Mouse (Mus musculus) MEL (cell line): Measurements from ENCODE around the gene Gabra4. TPM values are rescaled to one million over a fixed set of nuclear protein-coding genes. Genes with fewer than 3 reads are reported as not detected.

Source experiments
- DNase-seq: peaks from one replicate; pipeline ENCODE4 v3.0.0; 2011; ENCODE audit warnings: low read depth, low spot score
- H3K27ac ChIP-seq: 2 replicates; pipeline ENCODE4 v1.5.1; 2012; ENCODE audit warnings: low read depth, mild to moderate bottlenecking, control low read depth, low read length, moderate library complexity; ENCODE audit not compliant: control insufficient read depth
- H3K27me3 ChIP-seq, 2 experiments: fragments of 150-350 bp in 1 of 2; sonication (generic) in 1 of 2; 2 replicates each; pipeline ENCODE4 v1.6.1; 2012; ENCODE audit warnings: low read length in 2 of 2, mild to moderate bottlenecking in 2 of 2, improper control_type of control experiment in 1 of 2, moderate library complexity in 1 of 2; ENCODE audit not compliant: insufficient read depth in 2 of 2, control insufficient read depth in 1 of 2
- H3K36me3 ChIP-seq, 2 experiments: 2 replicates each; pipeline ENCODE4 v1.6.1; 2012 to 2014; ENCODE audit warnings: low read length in 2 of 2, improper control_type of control experiment in 1 of 2, inconsistent platforms in 1 of 2, mild to moderate bottlenecking in 1 of 2; ENCODE audit not compliant: insufficient read depth in 2 of 2, control insufficient read depth in 1 of 2
- H3K4me1 ChIP-seq, 2 experiments: fragments of 150-350 bp in 1 of 2; sonication (generic) in 1 of 2; 2 replicates each; pipeline ENCODE4 v1.6.1; 2012; ENCODE audit warnings: low read length in 2 of 2, improper control_type of control experiment in 1 of 2, mild to moderate bottlenecking in 1 of 2; ENCODE audit not compliant: insufficient read depth in 2 of 2, control insufficient read depth in 1 of 2
- H3K4me3 ChIP-seq, 2 experiments: fragments of 150-350 bp in 1 of 2; sonication (generic) in 1 of 2; 2 replicates each; pipeline ENCODE4 v1.5.1; 2012; ENCODE audit warnings: low read depth in 2 of 2, low read length in 2 of 2, mild to moderate bottlenecking in 2 of 2, moderate library complexity in 2 of 2, control low read depth in 1 of 2, improper control_type of control experiment in 1 of 2; ENCODE audit not compliant: control insufficient read depth in 1 of 2, insufficient read depth in 1 of 2
- H3K79me2 ChIP-seq: 2 replicates; pipeline ENCODE4 v1.6.1; 2012; ENCODE audit warnings: mild to moderate bottlenecking, low read length, moderate library complexity; ENCODE audit not compliant: control insufficient read depth, poor library complexity, insufficient read depth
- H3K9ac ChIP-seq: 2 replicates; pipeline ENCODE4 v1.6.1; 2012; ENCODE audit warnings: low read depth, mild to moderate bottlenecking, control low read depth, low read length, moderate library complexity; ENCODE audit not compliant: control insufficient read depth, poor library complexity, severe bottlenecking
- H3K9me3 ChIP-seq: fragments of 150-350 bp; sonication (generic); replicated peaks from 2 replicates; pipeline ENCODE4 v1.6.1; 2012; ENCODE audit warnings: mild to moderate bottlenecking, low read length, improper control_type of control experiment, moderate library complexity; ENCODE audit not compliant: insufficient read depth
- CHD1 ChIP-seq: IDR thresholded peaks from 2 replicates; pipeline ENCODE4 v1.6.1; 2012; ENCODE audit warnings: low read depth, mild to moderate bottlenecking, inconsistent platforms, low read length, improper control_type of control experiment
- CTCF ChIP-seq, 3 experiments: IDR thresholded peaks in 2 of 3; conservative IDR thresholded peaks in 1 of 3; 2 replicates each; pipeline ENCODE4 v1.5.1; 2011 to 2012; ENCODE audit warnings: low read length in 3 of 3, low read depth in 2 of 3, mild to moderate bottlenecking in 2 of 3, improper control_type of control experiment in 1 of 3, inconsistent platforms in 1 of 3, mixed read lengths in 1 of 3, moderate library complexity in 1 of 3; ENCODE audit not compliant: control insufficient read depth in 1 of 3, insufficient read depth in 1 of 3, poor library complexity in 1 of 3, severe bottlenecking in 1 of 3
- E2F4 ChIP-seq: IDR thresholded peaks from 2 replicates; pipeline ENCODE4 v1.6.1; 2011; ENCODE audit warnings: low read depth, low read length, improper control_type of control experiment, borderline replicate concordance
- ETS1 ChIP-seq: IDR thresholded peaks from 2 replicates; pipeline ENCODE4 v1.6.1; 2012; ENCODE audit warnings: low read depth, mild to moderate bottlenecking, inconsistent platforms, low read length, improper control_type of control experiment, moderate library complexity
- GATA1 ChIP-seq: IDR thresholded peaks from 2 replicates; pipeline ENCODE4 v1.6.1; 2011; ENCODE audit warnings: low read depth, low read length, improper control_type of control experiment
- HCFC1 ChIP-seq: IDR thresholded peaks from 2 replicates; pipeline ENCODE4 v1.6.1; 2012; ENCODE audit warnings: low read depth, mild to moderate bottlenecking, inconsistent platforms, low read length, improper control_type of control experiment, moderate library complexity
- KAT2A ChIP-seq: conservative IDR thresholded peaks from 2 replicates; pipeline ENCODE4 v1.6.1; 2012; ENCODE audit warnings: low read depth, low read length, improper control_type of control experiment, inconsistent platforms
- MAX ChIP-seq: IDR thresholded peaks from 2 replicates; pipeline ENCODE4 v1.6.1; 2011; ENCODE audit warnings: low read length, improper control_type of control experiment
- MXI1 ChIP-seq: IDR thresholded peaks from 2 replicates; pipeline ENCODE4 v1.6.1; 2011; ENCODE audit warnings: mild to moderate bottlenecking, low read depth, low read length, improper control_type of control experiment
- MYB ChIP-seq: IDR thresholded peaks from 2 replicates; pipeline ENCODE4 v1.6.1; 2011; ENCODE audit warnings: mild to moderate bottlenecking, low read depth, low read length, improper control_type of control experiment
- MYC ChIP-seq: IDR thresholded peaks from 2 replicates; pipeline ENCODE4 v1.6.1; 2011; ENCODE audit warnings: low read depth, mild to moderate bottlenecking, low read length, improper control_type of control experiment, moderate library complexity
- NELFE ChIP-seq: IDR thresholded peaks from 2 replicates; pipeline ENCODE4 v1.6.1; 2011; ENCODE audit warnings: low read depth, low read length, improper control_type of control experiment
- POLR2A ChIP-seq, 2 experiments: IDR thresholded peaks; 2 replicates each; pipeline ENCODE4 v1.6.1; 2011 to 2012; ENCODE audit warnings: low read length in 2 of 2, mild to moderate bottlenecking in 2 of 2, control low read depth in 1 of 2, improper control_type of control experiment in 1 of 2, low read depth in 1 of 2, moderate library complexity in 1 of 2; ENCODE audit not compliant: control insufficient read depth in 1 of 2, insufficient read depth in 1 of 2, poor library complexity in 1 of 2
- POLR2AphosphoS5 ChIP-seq: IDR thresholded peaks from 2 replicates; pipeline ENCODE4 v1.6.1; 2012; ENCODE audit warnings: low read depth, borderline replicate concordance, mild to moderate bottlenecking, inconsistent platforms, low read length, moderate library complexity, mixed read lengths
- RCOR1 ChIP-seq: IDR thresholded peaks from 2 replicates; pipeline ENCODE4 v1.6.1; 2012; ENCODE audit warnings: low read depth, mild to moderate bottlenecking, inconsistent platforms, low read length, improper control_type of control experiment
- SIN3A ChIP-seq: IDR thresholded peaks from 2 replicates; pipeline ENCODE4 v1.6.1; 2012; ENCODE audit warnings: low read length, improper control_type of control experiment, inconsistent platforms
- SMC3 ChIP-seq: IDR thresholded peaks from 2 replicates; pipeline ENCODE4 v1.6.1; 2011; ENCODE audit warnings: low read depth, low read length, improper control_type of control experiment
- TBP ChIP-seq: IDR thresholded peaks from 2 replicates; pipeline ENCODE4 v1.8.0; 2011; ENCODE audit warnings: low read depth, low read length, improper control_type of control experiment
- UBTF ChIP-seq: IDR thresholded peaks from 2 replicates; pipeline ENCODE4 v1.6.1; 2012; ENCODE audit warnings: low read depth, mild to moderate bottlenecking, inconsistent platforms, low read length, improper control_type of control experiment, moderate library complexity, borderline replicate concordance; ENCODE audit not compliant: insufficient read depth
- USF2 ChIP-seq, 2 experiments: IDR thresholded peaks; 2 replicates each; pipeline ENCODE4 v1.6.1; 2011 to 2012; ENCODE audit warnings: improper control_type of control experiment in 2 of 2, low read length in 2 of 2, borderline replicate concordance in 1 of 2, inconsistent platforms in 1 of 2, low read depth in 1 of 2, mild to moderate bottlenecking in 1 of 2; ENCODE audit not compliant: insufficient read depth in 1 of 2
- ZKSCAN1 ChIP-seq: IDR thresholded peaks from 2 replicates; pipeline ENCODE4 v1.6.1; 2012; ENCODE audit warnings: low read depth, mild to moderate bottlenecking, inconsistent platforms, low read length, improper control_type of control experiment, moderate library complexity
- ZMIZ1 ChIP-seq: IDR thresholded peaks from 2 replicates; pipeline ENCODE4 v1.6.1; 2012; ENCODE audit warnings: low read depth, mild to moderate bottlenecking, inconsistent platforms, low read length, improper control_type of control experiment, moderate library complexity
- ZNF384 ChIP-seq: IDR thresholded peaks from 2 replicates; pipeline ENCODE4 v1.6.1; 2012; ENCODE audit warnings: low read depth, mild to moderate bottlenecking, inconsistent platforms, low read length, improper control_type of control experiment
- polyA plus RNA-seq, 2 experiments: library from polyadenylated mRNA; stranded (reverse) in 1 of 2; unstranded in 1 of 2; fragments of >175 nt in 1 of 2; fragments of >200 nt in 1 of 2; gene quantifications; 2 replicates each; pipeline versions ENCODE4 v1.2.1 to v1.2.4; 2012; ENCODE audit warnings: low replicate concordance in 2 of 2, low read depth in 1 of 2; ENCODE audit not compliant: insufficient read length in 2 of 2, insufficient read depth in 1 of 2, missing spikeins in 1 of 2
- total RNA-seq: library from RNA; depleted of rRNA; stranded (reverse); fragments of 300-350 nt; gene quantifications from 2 replicates; pipeline ENCODE4 v1.2.3, GENCODE M21; 2012

The Gabra4 gene
- total and polyA plus RNA-seq, 3 experiments, result not detected

DNA sequence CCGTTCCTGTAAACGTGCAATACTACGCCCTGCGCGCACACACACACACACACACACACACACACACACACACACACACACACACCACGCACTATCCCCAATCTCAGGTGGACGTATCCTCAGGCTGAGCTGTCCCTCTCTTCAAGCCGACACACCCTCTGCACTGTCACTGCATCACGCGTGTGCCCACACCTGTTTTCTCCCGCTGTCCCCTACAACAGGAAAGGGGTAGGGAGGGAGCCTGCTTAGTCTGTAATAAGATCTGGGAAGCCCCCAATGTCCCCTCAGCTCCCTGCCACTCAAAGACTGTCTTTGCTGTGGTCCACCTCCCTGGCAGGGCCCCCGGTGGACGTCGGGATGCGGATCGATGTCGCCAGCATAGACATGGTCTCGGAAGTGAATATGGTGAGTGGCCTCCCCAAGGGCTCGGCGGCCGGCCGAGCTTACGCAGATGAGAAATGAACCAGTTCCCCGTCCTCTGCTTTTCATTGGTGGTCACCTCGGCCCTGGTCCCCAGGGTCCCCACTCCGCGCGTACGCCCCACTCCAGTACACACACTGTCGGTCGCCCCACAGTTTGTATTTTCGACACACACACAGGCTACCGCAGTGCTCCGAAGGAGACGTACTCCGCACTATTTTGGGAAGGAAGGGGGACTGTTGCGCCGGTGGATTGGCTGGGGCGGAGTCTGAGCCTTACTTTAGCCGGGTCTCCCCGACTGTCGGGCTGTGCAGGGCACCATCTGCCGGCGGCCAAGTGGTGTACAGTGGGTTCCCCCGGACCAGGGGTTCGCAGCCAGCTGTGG lies 42.6 kb upstream of the Gabra4 start:
- no peak overlapping the region for H3K9ac ChIP-seq
- no peaks in the 10 kb centered on the region for H3K4me1 ChIP-seq
- TF ChIP-seq CHD1 (no peak), E2F4 (no peak), POLR2AphosphoS5 (no peak), KAT2A (no peak), ETS1 (no peak), USF2 (IDR thresholded peaks at IDR 0.05; ENCODE audit: borderline replicate concordance in 1 of 2, insufficient read depth in 1 of 2, low read depth in 1 of 2, low read length in 2 of 2) (no peak), ZNF384 (no peak), POLR2A (IDR thresholded peaks at IDR 0.05; ENCODE audit: control insufficient read depth in 1 of 2, insufficient read depth in 1 of 2, low read depth in 1 of 2, low read length in 2 of 2, poor library complexity in 1 of 2) (no peak), HCFC1 (no peak), ZMIZ1 (no peak), SMC3 (no peak)
- no peak overlapping the region for H3K27ac ChIP-seq
- no peaks in the 10 kb centered on the region for H3K9me3 ChIP-seq
- no peaks in the 10 kb centered on the region for H3K27me3 ChIP-seq
- no peak for DNase-seq
- no peaks in the 10 kb centered on the region for H3K79me2 ChIP-seq
- H3K4me3 ChIP-seq, result no peak overlapping the region
- no peaks in the 10 kb centered on the region for H3K36me3 ChIP-seq

DNA sequence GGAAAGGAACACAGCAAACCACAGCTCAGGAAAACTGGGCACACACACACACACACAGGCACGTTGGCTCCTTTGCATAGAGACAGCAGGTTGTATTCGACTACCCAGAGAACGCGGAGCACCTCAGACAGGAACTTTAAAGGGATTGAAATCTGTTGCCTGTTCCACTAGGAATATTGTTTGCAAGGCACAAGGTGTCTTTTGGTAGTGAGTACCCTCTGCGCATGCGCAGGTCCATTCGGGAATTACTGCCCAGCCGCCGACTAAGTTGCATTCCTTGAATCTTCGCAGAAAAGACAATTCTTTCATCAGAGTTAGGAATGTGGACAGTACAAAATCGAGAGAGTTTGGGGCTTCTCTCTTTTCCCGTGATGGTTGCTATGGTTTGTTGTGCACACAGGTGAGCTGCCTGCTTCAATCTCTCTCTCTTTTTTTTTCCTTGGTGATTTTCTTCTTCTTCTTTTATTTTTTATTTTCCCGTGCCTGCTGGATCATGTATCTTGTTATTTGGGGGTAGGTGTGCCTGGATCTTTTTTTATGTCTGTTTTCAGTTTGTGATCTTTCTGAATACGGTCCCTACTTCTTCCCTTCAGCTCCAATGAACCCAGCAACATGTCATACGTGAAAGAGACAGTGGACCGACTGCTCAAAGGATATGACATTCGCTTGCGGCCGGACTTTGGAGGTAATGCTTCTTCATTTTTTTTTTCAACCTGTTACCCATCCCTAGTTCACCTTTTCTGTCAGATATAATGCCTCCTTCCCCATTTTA lies 41.8 kb upstream of the Gabra4 start:
- Histone ChIP-seq H3K36me3 (no peaks in the 10 kb centered on the region), H3K4me1 (no peaks in the 10 kb centered on the region), H3K79me2 (no peaks in the 10 kb centered on the region), H3K27ac (no peak overlapping the region), H3K9ac (no peak overlapping the region)
- TF ChIP-seq ZKSCAN1, result no peak
- no peak for TF ChIP-seq POLR2AphosphoS5
- no peak for TF ChIP-seq TBP
- TF ChIP-seq MYB, result no peak
- TF ChIP-seq KAT2A, result no peak
- no peak for TF ChIP-seq UBTF
- TF ChIP-seq RCOR1, result no peak
- TF ChIP-seq GATA1, result no peak
- TF ChIP-seq SIN3A, result no peak
- no peak for TF ChIP-seq E2F4
- TF ChIP-seq MYC, result no peak
- no peak for TF ChIP-seq CTCF (IDR thresholded peaks at IDR 0.05 in 2 of 3, conservative IDR thresholded peaks at IDR 0.05 in 1 of 3; ENCODE audit: control insufficient read depth in 1 of 3, insufficient read depth in 1 of 3, low read depth in 2 of 3, low read length in 3 of 3, poor library complexity in 1 of 3, severe bottlenecking in 1 of 3)
- TF ChIP-seq MXI1, result no peak
- TF ChIP-seq MAX, result no peak
- no peak for TF ChIP-seq NELFE
- TF ChIP-seq ZNF384, result no peak
- TF ChIP-seq, all 39 proteins: peak for 0
- Histone ChIP-seq H3K27me3 (no peaks in the 10 kb centered on the region), H3K9me3 (no peaks in the 10 kb centered on the region), H3K4me3 (no peak overlapping the region)
- DNase-seq, result no peak
